Mouse (Mus musculus): Measurements from ENCODE around the gene Maml3. TPM values are rescaled to one million over a fixed set of nuclear protein-coding genes. Genes with fewer than 3 reads are reported as not detected.

Maml3 gene
- total RNA-seq, 2 experiments from 2014 or later, result 7.1 TPM

GRCm38 (mm10) chr3:52090230-52090873 lies 14.5 kb downstream of the Maml3 start:
- no peak for DNase-seq

DNA sequence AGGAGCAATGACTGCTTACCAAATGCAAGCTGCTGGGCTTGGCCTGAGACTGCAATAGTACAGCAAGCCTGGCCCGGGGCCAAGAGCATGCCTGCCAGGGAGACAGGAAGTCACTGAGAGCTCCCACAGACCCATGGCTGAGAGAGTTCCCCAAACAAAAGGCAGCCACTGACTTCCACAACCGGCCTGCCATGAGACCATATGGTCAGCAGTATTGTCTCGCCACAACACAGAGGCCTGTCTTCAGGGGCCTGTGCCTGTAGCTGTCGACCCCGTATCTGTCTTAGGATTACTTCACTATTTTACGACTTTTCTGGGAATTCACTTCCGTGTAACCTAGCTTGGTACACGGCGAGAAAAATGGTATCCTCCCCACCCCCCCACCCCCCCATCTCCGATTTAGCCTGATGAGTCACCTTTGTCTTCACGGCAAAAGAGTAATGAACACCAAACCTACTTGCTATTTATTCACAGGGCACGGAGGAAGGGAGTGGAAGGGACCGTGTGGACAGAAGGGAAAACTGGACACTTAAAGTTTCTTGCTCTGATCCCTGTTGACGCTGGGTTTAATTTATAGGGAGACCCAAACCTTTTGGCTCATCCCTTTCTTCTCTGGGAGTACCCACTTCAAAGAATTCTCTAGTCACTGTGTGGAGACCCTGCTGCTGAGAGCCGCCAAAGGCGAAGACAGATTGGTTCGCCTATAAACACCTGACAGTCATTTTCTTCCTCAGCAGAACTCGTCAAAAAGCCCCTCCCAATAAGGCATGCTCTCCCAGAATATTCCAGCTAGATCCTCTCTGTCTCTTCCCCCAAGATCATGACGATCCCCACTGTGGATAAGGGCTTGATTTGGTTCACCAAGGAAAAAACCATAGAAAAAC lies 16.2 kb downstream of the Maml3 start:
- peak; percentile 99 for DNase-seq

- DNase-seq, result no peak
Observed at GRCm38 (mm10) chr3:52087636-52088280, 17.1 kb downstream of the Maml3 start.

DNA sequence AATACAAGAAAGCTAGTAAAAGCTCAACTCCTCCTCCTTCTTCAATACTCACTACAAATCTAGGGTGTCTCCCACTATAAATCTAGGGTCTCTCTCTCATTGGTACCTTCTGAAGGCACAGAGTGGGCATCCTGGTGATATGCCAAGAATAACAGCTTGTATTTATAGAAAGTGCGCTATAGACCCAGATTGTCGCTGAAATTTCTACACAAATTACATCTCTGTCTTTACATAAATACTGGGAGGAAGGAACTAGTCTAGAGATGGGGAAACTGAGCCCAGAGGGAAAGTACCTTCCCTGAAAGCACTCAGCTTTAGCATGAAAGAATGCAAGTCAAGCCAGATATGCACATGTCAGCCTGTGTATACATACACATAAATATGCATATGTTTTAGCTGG lies 26.1 kb downstream of the Maml3 start:
- DNase-seq, result no peak

DNA sequence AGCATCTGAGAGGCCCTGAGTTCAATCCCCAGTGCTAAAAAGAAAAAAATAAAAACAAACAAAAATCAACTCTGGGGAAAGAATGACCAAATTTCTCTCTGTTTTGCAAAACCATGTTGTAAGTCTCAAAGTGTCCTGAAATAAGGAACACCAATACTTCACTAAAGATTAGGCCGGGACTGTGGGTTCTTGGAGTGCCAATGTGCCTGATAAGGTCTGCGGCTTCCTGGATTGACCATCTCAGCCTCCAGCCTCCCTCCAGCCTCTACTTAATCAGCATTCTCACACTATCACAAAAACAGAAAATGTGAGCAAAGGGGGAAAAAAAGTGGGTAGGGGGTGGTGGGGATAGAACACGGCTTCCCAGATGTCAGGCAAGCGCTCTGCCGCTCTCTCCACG lies 30.9 kb downstream of the Maml3 start:
- DNase-seq, result no peak

- DNase-seq, result no peak
Observed at GRCm38 (mm10) chr3:52071996-52072395, 32.9 kb downstream of the Maml3 start.

GRCm38 (mm10) chr3:52070163-52070478 lies 34.8 kb downstream of the Maml3 start:
- DNase-seq, result no peak

- peak; percentile 71 for DNase-seq
Observed at GRCm38 (mm10) chr3:52069304-52070162, 35.3 kb downstream of the Maml3 start.

GRCm38 (mm10) chr3:52068885-52069284 lies 36.0 kb downstream of the Maml3 start:
- no peak for DNase-seq

DNA sequence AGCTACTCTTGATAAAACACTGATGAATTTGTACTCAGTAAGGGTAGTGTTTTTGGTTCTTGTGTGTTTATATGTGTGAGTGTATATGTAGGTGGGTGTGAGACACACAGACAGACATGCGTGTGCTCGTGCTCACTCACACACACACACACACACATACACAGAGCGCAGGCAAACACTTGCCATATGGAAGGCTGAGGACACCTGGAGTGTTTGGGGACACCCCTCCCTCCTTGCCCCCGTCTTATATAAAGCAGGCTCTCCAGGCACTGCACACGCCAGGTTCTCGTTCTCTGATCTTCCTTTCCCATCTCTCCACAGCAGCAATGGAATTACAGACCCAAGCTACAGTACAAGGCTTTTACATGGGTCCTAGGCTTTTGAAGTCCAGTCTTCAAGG lies 37.7 kb downstream of the Maml3 start:
- no peak for DNase-seq

- no peak for DNase-seq
Observed at GRCm38 (mm10) chr3:52066142-52066541, 38.7 kb downstream of the Maml3 start.

- DNase-seq, result no peak
Observed at GRCm38 (mm10) chr3:52063261-52063655, 41.6 kb downstream of the Maml3 start.

DNA sequence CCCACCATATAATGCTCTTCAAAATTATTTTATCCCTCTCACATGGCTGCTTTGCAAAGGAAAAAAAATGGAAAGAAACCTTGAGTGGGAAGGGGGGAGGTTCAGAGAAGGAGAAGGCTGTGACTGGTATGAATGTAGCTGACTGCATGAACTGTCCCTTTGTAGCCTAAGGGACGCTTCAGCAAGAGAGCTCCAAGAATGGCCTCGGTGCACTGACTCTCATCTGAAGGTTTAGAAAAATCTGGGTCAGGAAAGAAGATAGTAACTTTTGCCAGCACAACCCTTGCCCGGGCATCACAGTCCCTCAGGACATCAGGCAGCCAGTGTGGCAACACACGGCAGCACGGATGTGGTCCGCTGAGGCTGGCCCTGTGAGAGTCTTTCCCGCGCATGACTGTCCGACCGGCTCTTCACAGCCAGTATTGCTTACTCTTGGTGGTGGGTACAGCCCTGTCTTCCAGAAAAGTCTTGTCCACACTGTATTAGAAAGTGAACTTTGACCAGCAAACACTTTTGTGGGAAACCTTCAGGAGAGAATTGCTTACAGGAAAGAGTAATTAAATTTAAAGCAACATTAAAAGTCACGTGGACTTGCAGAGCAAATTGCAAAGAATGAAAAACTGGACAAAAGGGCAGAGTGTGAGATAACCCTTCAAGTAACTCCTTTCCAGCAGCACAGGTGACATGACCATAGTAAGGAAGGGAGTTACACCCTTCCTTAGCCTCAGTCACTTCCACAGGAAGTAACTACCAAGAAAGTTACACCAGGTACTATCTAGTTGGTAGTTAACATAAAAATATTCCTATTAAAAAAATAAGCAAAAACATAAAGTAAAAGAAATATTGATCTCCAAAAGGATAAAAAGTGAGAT lies 42.3 kb downstream of the Maml3 start:
- DNase-seq, result no peak

- no peak for DNase-seq
Observed at GRCm38 (mm10) chr3:52061472-52062388, 43.1 kb downstream of the Maml3 start.

GRCm38 (mm10) chr3:52060886-52061285 lies 44.0 kb downstream of the Maml3 start:
- DNase-seq, result no peak

GRCm38 (mm10) chr3:52051801-52052200 lies 53.1 kb downstream of the Maml3 start:
- no peak for DNase-seq

DNA sequence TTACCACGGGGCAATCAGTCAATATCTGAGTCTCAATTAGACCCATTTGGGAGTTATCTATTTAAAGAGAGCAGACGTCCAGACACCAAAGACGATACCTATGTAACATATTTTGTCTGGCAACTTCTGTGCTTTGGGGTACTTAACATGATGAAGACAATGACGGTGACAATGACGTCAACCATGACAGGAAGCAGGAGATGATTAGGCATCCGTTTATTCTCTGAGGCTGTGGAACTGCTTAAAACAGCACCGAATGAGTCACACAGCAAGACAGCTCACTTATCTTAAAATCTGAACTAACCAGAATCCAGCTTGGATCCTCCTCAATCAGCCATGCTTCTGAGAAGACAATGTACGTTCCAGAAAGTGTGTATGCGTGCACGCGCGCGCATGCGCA lies 56.8 kb downstream of the Maml3 start:
- no peak for DNase-seq

- DNase-seq, result no peak
Observed at GRCm38 (mm10) chr3:52047537-52047936, 57.3 kb downstream of the Maml3 start.

DNA sequence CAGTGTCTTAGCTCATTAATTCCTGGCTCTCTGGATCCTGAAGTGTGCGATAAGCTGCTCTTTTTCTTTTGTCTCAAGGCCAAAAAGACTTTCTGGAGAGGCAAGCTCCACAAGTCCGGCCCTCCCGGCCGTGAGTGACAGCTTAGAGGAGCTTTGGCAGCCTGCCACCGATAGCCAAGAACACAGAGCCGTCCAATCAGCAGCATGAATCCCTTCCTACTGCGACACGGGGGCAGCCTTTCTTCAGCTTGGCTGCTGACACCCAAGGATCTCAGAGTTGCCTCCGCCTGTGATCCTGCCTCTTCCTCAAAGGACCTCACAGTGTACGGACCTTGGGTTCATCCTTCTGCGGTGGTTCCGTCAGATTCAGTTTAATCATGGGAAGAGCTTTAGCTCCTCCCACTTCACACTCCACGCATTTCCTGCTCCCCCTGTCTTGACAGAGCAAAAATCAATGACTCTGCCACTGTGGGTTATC lies 57.9 kb downstream of the Maml3 start:
- peak; percentile 97 for DNase-seq

DNA sequence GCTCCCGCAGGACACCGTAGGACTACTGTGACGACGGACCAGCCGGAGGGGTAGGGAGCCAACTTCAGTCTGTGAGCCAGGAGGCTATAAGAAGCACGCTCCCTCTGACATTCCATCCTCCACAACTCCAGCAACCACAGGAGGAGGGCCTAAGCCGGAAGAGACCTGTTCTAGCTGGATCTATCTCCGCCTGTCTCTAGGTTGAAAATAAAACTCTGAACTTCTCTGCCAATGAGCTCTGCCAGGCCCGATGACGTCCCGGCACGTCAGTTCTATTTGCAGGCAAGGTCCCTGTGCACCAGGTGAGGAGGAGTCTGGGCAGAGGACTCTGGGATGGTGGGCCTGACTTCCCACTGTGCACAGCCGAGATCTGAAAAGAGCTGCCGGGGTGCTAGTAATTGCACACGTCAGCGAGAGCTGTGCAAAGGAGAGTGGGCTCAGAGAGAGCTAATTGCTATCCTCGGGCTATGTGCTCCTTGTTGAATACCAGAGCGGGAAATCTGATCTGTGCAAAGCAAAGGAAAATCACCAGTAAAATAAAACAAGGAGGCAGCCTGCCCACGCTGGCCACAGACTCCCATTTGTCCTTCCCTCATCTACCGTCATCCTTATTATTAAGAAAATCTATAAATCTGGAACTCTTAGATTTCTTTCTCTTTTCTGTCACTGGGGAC lies 58.7 kb downstream of the Maml3 start:
- DNase-seq, result peak; percentile 82
